Mouse (Mus musculus) hindbrain, embryonic 16.5 days (tissue): ENCODE data around the gene Susd5. TPM values are rescaled to one million over a fixed set of nuclear protein-coding genes. Genes with fewer than 3 reads are reported as not detected.
A peak's percentile ranks its signal among the peaks of the same experiment; 100 is the strongest.

Experiments used
- ATAC-seq: fragments of 200-750 bp; cut with Nextera tagmentation; 2 replicates; pipeline ENCODE4 v1.8.0; 2017; ENCODE audit warnings: moderate TSS enrichment, moderate library complexity
- H3K27ac ChIP-seq: fragments of 300-500 bp; sonication (generic); 2 replicates; pipeline ENCODE4 v1.5.1; 2014; ENCODE audit warnings: low read depth, mild to moderate bottlenecking, control low read depth, low read length, moderate library complexity
- H3K27me3 ChIP-seq: fragments of 300-500 bp; sonication (generic); replicated peaks from 2 replicates; pipeline ENCODE4 v1.6.1; 2014; ENCODE audit warnings: low read length; ENCODE audit not compliant: control insufficient read depth, insufficient read depth
- H3K36me3 ChIP-seq: fragments of 300-500 bp; sonication (generic); 2 replicates; pipeline ENCODE4 v1.6.1; 2014; ENCODE audit warnings: mild to moderate bottlenecking, low read length, moderate library complexity, mixed read lengths; ENCODE audit not compliant: control insufficient read depth, insufficient read depth
- H3K4me1 ChIP-seq: fragments of 300-500 bp; sonication (generic); 2 replicates; pipeline ENCODE4 v1.6.1; 2014; ENCODE audit warnings: low read depth, low read length; ENCODE audit not compliant: control insufficient read depth, insufficient read depth
- H3K4me2 ChIP-seq: fragments of 300-500 bp; sonication (generic); 2 replicates; pipeline ENCODE4 v1.6.1; 2014; ENCODE audit warnings: mild to moderate bottlenecking, low read length, control low read depth, moderate library complexity
- H3K4me3 ChIP-seq: fragments of 300-500 bp; sonication (generic); 2 replicates; pipeline ENCODE4 v1.5.1; 2014; ENCODE audit warnings: mild to moderate bottlenecking, low read length, control low read depth, moderate library complexity
- H3K9ac ChIP-seq: fragments of 300-500 bp; sonication (generic); 2 replicates; pipeline ENCODE4 v1.6.1; 2014; ENCODE audit warnings: low read depth, mild to moderate bottlenecking, control low read depth, low read length, moderate library complexity
- H3K9me3 ChIP-seq: fragments of 300-500 bp; sonication (generic); 2 replicates; pipeline ENCODE4 v1.6.1; 2014; ENCODE audit warnings: mild to moderate bottlenecking, low read length, moderate library complexity; ENCODE audit not compliant: control insufficient read depth
- WGBS: fragments of 180-500 bp; shearing (Covaris S2); extraction: QIAGEN DNeasy Blood & Tissue Kit; methylation state at CpG from one replicate; pipeline ENCODE4 v1.1.7; 2014; 5-methylcytosine and 5-hydroxymethylcytosine counted together
- polyA plus RNA-seq: library from polyadenylated mRNA; unstranded; fragments of >200 nt; fragmentation: Nextera tagmentation; extraction: Ambion mirVana; gene quantifications from 2 replicates; pipeline ENCODE4 v1.2.1, GENCODE M21; 2015

The Susd5 gene
- polyA plus RNA-seq, result 0.84 and 1.8 TPM in 2 replicates

DNA sequence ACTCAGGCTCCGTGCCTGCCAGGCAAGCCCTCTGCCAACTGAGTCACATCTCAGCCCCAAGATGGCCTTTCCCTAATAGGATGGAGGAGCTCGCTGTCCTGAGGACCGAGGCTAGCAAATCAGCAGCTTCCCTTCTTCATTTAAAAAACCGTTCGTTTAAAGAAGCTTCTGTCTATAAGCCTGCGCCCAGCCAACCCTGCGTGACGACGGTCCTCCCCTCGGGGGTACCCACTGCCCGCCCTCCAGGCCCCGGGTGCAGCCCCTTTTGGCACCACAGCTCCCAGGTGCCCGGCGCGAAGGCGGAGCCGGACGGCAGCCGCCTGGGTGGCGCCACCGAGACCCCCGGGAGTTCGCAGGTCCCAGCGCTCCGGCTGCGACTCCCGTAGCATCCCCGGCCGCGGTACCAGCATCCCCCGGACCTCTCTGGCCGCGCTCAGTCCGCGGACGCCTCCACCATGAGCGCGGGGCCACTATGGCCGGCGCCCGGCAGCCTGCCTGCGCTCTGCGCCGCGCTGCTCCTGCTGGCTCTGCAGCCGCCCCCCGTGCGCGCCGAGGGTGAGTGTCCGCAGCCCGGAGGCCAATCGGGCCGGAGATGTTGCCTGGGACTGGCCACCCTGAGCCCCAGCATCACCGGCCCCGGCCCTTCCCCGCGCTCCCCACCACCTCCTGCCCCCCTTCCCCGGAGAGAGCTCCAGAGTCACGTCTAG lies at the start of gene Susd5:
Gene Susd5 (plus strand): TSS at position 51 of the 707 bp plus-strand sequence.
- peaks cover 21% of the 10 kb centered on the region for H3K27me3 ChIP-seq
- under 1% methylated on average over 47 of the region's 60 CpGs for WGBS
- no peak within 1 kb of the TSS for H3K27ac ChIP-seq
- no peaks in the 10 kb centered on the region for H3K36me3 ChIP-seq
- ATAC-seq, result peak; percentile 65
- peak within 1 kb of the TSS; percentile 70 for H3K9ac ChIP-seq
- peak within 1 kb of the TSS; percentile 89 for H3K4me2 ChIP-seq
- peak within 1 kb of the TSS; percentile 62 for H3K4me3 ChIP-seq
- no peaks in the 10 kb centered on the region for H3K9me3 ChIP-seq
- peaks cover 9% of the 10 kb centered on the region for H3K4me1 ChIP-seq

GRCm38 (mm10) chr9:114007850-114008350 lies 49.0 kb upstream of the Susd5 start:
- no peaks in the 10 kb centered on the region for H3K27me3 ChIP-seq
- no peak for ATAC-seq

GRCm38 (mm10) chr9:114009526-114009925 lies 47.4 kb upstream of the Susd5 start:
- WGBS, result 37% methylated on average over 5 of the region's 5 CpGs

More at GRCm38 (mm10) chr9:114007850-114008350, 49.0 kb upstream of the Susd5 start:
- WGBS, result 92% methylated on average over 9 of the region's 9 CpGs
- Histone ChIP-seq H3K4me1 (no peaks in the 10 kb centered on the region), H3K9ac (no peak overlapping the region), H3K9me3 (no peaks in the 10 kb centered on the region), H3K4me2 (no peak overlapping the region), H3K4me3 (no peak overlapping the region), H3K36me3 (peaks cover 3% of the 10 kb centered on the region; the same call in 1 of the 2 replicates), H3K27ac (no peak overlapping the region)

GRCm38 (mm10) chr9:114011203-114011602 lies 45.7 kb upstream of the Susd5 start:
- WGBS, result 73% methylated on average over 18 of the region's 18 CpGs
- H3K4me1 ChIP-seq, result no peaks in the 10 kb centered on the region
- no peak overlapping the region for H3K4me3 ChIP-seq
- no peaks in the 10 kb centered on the region for H3K9me3 ChIP-seq
- no peaks in the 10 kb centered on the region for H3K27me3 ChIP-seq
- H3K27ac ChIP-seq, result no peak overlapping the region
- H3K9ac ChIP-seq, result no peak overlapping the region
- H3K4me2 ChIP-seq, result no peak overlapping the region
- ATAC-seq, result no peak
- H3K36me3 ChIP-seq, result peaks cover 3% of the 10 kb centered on the region; the same call in 1 of the 2 replicates

More at GRCm38 (mm10) chr9:114009526-114009925, 47.4 kb upstream of the Susd5 start:
- Histone ChIP-seq H3K27me3 (no peaks in the 10 kb centered on the region), H3K9me3 (no peaks in the 10 kb centered on the region), H3K4me3 (no peak overlapping the region), H3K4me1 (no peaks in the 10 kb centered on the region), H3K9ac (no peak overlapping the region), H3K4me2 (no peak overlapping the region), H3K36me3 (peaks cover 3% of the 10 kb centered on the region; the same call in 1 of the 2 replicates), H3K27ac (no peak overlapping the region)
- ATAC-seq, result no peak

DNA sequence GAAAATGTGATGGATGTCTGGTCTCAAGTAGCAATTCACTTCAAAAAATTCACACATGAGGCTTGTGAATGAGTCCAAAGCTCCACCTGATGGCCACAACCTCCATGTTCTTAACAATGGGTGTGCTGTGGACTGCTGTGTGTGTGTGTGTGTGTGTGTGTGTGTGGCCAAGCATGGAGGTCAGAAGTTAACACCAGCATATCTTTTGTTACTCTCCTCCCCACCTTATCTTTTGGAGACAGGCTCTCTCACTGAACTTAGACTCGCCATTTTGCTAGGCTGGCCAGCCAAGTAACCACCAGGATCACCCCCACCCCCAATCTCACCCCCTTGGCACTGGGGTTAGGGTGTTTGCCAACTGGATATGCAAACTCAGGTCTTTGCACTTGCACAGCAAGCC lies 42.9 kb upstream of the Susd5 start:
- Histone ChIP-seq H3K4me1 (no peaks in the 10 kb centered on the region), H3K9ac (no peak overlapping the region), H3K27me3 (no peaks in the 10 kb centered on the region), H3K4me3 (no peak overlapping the region), H3K9me3 (no peaks in the 10 kb centered on the region), H3K36me3 (peaks cover 3% of the 10 kb centered on the region; the same call in 1 of the 2 replicates), H3K4me2 (no peak overlapping the region), H3K27ac (no peak overlapping the region)
- ATAC-seq, result no peak
- WGBS, result 95% methylated on average over 1 of the region's 1 CpGs

DNA sequence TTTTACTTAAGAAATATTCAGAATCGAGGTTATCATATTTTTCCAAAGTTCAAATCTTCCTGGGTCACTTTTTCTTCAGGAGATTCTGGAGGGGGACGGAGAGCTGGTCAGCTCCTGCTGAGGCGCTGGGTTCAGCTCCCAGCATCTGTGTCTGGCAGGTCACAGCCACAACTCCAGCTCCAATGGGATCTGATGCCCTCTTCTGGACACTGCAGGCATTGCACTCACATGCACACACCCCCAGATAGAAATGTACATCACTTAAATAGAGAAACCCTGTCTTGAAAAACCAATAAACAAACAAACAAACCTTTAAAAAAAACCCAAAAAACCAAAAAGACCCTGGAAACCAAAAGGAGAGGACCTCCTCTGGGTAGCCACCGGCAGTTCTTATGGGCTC lies 41.2 kb upstream of the Susd5 start:
- Histone ChIP-seq H3K9ac (no peak overlapping the region), H3K27ac (no peak overlapping the region), H3K36me3 (peaks cover 3% of the 10 kb centered on the region; the same call in 1 of the 2 replicates), H3K4me1 (no peaks in the 10 kb centered on the region), H3K4me2 (no peak overlapping the region), H3K4me3 (no peak overlapping the region), H3K27me3 (no peaks in the 10 kb centered on the region), H3K9me3 (no peaks in the 10 kb centered on the region)
- 88% methylated on average over 4 of the region's 4 CpGs for WGBS
- ATAC-seq, result no peak

- H3K36me3 ChIP-seq, result peaks cover 3% of the 10 kb centered on the region; the same call in 1 of the 2 replicates
- no peak overlapping the region for H3K4me2 ChIP-seq
- H3K27me3 ChIP-seq, result no peaks in the 10 kb centered on the region
- H3K4me3 ChIP-seq, result no peak overlapping the region
- no peak overlapping the region for H3K27ac ChIP-seq
- no peak overlapping the region for H3K9ac ChIP-seq
- H3K9me3 ChIP-seq, result no peaks in the 10 kb centered on the region
- no peak for ATAC-seq
- H3K4me1 ChIP-seq, result no peaks in the 10 kb centered on the region
- WGBS, result 82% methylated on average over 4 of the region's 4 CpGs
Observed at GRCm38 (mm10) chr9:114016402-114016801, 40.5 kb upstream of the Susd5 start.

DNA sequence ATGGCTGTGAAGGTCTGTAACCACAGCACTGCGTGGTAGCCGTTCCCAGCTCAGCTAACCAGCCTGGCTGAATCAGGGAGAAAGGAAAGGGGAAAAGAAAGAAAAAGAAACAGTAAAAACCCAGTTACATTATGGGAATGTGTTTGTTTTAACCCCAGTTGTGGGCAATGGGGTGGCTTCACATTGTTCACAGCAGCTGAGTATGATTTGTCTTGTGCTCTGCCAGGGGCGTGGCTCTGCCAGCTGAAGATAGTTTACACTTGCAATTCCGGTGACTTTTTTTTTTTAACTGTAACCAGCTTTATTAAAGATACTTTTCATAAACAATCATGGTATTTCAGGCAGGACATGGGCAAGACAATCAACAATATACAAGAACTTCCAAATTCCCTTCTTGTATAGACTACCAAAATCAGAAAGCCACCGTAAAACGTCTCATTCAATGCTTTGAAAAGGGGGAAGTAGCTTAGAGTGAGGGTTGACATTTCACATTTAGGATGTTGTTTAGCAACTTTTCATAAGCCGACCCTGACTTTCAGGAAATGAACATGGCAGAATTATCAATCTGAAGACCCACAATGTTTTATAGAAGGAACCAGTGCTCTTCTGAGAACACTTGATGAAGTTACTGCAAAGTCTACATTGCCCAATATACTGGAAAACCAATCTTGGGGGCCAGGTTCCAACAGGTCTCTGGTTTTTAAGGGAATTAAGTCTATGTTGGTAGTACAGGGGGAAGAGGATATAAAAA lies 37.8 kb upstream of the Susd5 start:
- H3K36me3 ChIP-seq, result no peaks in the 10 kb centered on the region; the same call in 1 of the 2 replicates
- WGBS, result 89% methylated on average over 7 of the region's 7 CpGs
- H3K9me3 ChIP-seq, result no peaks in the 10 kb centered on the region
- no peak overlapping the region for H3K4me3 ChIP-seq
- no peak for ATAC-seq
- H3K4me1 ChIP-seq, result no peaks in the 10 kb centered on the region
- no peaks in the 10 kb centered on the region for H3K27me3 ChIP-seq
- no peak overlapping the region for H3K27ac ChIP-seq
- no peak overlapping the region for H3K4me2 ChIP-seq
- no peak overlapping the region for H3K9ac ChIP-seq

DNA sequence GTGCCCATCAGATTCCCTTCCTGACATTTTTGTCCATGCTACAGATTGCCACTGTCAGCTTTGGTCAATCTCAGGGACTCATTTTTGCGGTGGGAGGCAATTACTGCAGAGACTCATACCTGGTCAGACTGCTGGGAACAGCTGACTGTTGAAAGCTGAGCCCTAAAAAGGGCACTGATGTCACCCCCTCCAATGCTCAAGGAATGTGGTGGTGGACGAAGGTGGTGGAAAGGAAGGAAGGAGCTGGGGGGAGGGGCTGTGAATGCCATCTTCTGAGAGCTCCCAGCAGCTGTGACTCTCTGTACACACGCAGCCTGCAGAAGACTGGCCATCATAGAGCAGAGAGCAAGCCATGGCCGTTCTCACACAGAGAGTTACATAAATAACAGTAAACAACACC lies 34.8 kb upstream of the Susd5 start:
- no peak overlapping the region for H3K4me2 ChIP-seq

More for the DNA sequence above, 34.8 kb upstream of the Susd5 start:
- Histone ChIP-seq H3K36me3 (no peaks in the 10 kb centered on the region), H3K4me3 (no peak overlapping the region), H3K27ac (no peak overlapping the region), H3K4me1 (peaks cover 11% of the 10 kb centered on the region), H3K9ac (no peak overlapping the region), H3K9me3 (no peaks in the 10 kb centered on the region), H3K27me3 (no peaks in the 10 kb centered on the region)
- WGBS, result 65% methylated on average over 4 of the region's 4 CpGs
- no peak for ATAC-seq
